Mouse (Mus musculus): ENCODE data around the gene Tmsb15l.

DNA sequence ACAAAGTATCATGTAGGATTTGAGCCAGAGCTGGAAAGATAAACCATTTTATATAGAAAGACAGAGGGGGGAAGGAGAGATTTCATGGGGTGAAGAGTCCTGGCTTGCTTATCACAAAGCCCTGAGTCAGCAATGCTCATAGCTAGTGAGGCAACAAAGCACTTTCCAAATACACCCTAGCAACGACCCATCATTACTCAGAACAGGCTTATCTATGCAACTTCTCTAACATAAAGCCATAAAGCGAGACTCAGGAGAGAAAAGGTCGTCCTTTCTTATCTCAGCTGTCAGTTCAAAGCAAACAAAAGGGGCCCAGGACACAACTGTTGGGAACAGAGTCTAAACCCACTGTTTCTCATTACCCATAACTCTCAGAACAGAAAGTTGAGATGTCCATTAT is 38.7 kb downstream of the Tmsb15l start:
- TF ChIP-seq JUND (IDR thresholded peaks at IDR 0.05; ENCODE audit: low read depth, low read length) (no peak), SIN3A (IDR thresholded peaks at IDR 0.05; ENCODE audit: low read length) (no peak), USF2 (IDR thresholded peaks at IDR 0.05; ENCODE audit: borderline replicate concordance in 1 of 2, insufficient read depth in 1 of 2, low read depth in 1 of 2, low read length in 2 of 2) (no peak), ZC3H11A (IDR thresholded peaks at IDR 0.05; ENCODE audit: low read depth, low read length) (no peak), MAFK (IDR thresholded peaks at IDR 0.05; ENCODE audit: borderline replicate concordance, low read depth, low read length) (peak; percentile 90), UBTF (IDR thresholded peaks at IDR 0.05; ENCODE audit: borderline replicate concordance, insufficient read depth, low read depth, low read length) (no peak), TCF12 (IDR thresholded peaks at IDR 0.05; ENCODE audit: low read depth, low read length) (no peak), EP300 (IDR thresholded peaks at IDR 0.05; ENCODE audit: low read depth in 1 of 2, low read length in 2 of 2) (0 out of 4 replicates have a peak, but pooled peaks of 1 of the 2 experiments have one; percentile 21), POLR2A (IDR thresholded peaks at IDR 0.05; ENCODE audit: control insufficient read depth in 1 of 2, insufficient read depth in 1 of 2, low read depth in 1 of 2, low read length in 2 of 2, poor library complexity in 1 of 2) (no peak), MAX (IDR thresholded peaks at IDR 0.05; ENCODE audit: low read length) (no peak), ZKSCAN1 (IDR thresholded peaks at IDR 0.05; ENCODE audit: low read depth, low read length) (no peak)
